Mouse (Mus musculus) lung, adult 18-20 months (tissue): ENCODE measurements around the gene Cdc42ep5.

Experiments used
- DNase-seq, 2 experiments: peaks; one replicate each; pipeline ENCODE4 v3.0.0; 2022; ENCODE audit warnings: mixed read lengths in 2 of 2

Cdc42ep5 gene

GRCm38 (mm10) chr7:4145552-4146190 is 19.0 kb downstream of the Cdc42ep5 start:
- peak; percentile 58 to 61 for DNase-seq

- DNase-seq: no peak
Measured at GRCm38 (mm10) chr7:4144766-4145551, 19.7 kb downstream of the Cdc42ep5 start.

GRCm38 (mm10) chr7:4144046-4144445 is 20.6 kb downstream of the Cdc42ep5 start:
- DNase-seq: no peak

DNA sequence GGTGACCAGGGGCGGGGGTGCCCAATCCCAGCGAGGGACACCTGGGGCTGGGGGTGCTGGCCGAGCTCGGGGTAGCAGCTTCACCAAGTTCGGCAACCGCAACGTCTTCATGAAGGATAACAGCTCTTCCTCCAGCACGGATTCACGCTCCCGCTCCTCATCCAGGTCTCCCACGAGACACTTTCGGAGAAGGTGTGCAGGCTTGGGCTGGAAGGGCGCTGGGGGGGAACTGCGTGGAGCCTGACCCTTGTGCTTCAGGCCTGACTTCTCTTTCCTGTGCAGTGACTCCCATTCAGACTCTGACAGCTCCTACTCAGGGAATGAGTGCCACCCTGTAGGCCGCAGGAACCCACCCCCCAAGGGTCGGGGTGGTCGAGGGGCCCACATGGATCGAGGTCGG is 21.2 kb downstream of the Cdc42ep5 start:
- DNase-seq: no peak

- no peak for DNase-seq
Measured at GRCm38 (mm10) chr7:4142796-4143445, 21.7 kb downstream of the Cdc42ep5 start.

DNA sequence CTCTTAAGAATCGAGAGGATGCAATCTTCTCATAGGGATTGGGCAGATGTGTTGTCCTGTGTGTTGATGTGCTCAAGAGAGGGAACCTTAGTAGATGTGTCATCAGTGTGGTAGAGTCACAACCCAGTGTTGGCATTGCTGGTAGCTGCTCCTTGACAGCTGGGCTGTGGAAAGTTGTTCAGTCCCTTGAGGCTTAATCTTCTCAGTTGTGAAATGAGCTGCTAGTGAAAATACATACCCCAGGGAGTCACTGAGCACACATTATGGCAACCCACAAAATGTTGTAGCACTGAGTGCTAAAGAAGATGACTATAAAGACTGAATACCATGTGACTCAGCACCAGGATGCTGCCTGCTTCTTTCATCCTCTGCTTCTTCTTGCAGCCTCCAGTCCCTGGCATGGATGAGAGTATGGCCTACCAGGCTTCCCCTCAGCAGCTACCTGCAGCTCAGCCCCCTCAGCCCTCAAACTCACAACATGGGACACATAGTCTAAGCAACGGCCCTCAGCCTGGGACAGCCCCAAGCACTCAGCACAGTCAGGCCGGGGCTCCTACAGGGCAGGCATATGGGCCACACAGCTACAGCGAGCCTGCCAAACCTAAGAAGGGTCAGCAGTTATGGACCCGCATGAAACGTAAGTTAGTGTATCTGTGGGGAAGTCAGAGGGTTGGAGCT is 22.9 kb downstream of the Cdc42ep5 start:
- DNase-seq: no peak

- DNase-seq: no peak
Measured at GRCm38 (mm10) chr7:4139391-4139790, 25.3 kb downstream of the Cdc42ep5 start.

DNA sequence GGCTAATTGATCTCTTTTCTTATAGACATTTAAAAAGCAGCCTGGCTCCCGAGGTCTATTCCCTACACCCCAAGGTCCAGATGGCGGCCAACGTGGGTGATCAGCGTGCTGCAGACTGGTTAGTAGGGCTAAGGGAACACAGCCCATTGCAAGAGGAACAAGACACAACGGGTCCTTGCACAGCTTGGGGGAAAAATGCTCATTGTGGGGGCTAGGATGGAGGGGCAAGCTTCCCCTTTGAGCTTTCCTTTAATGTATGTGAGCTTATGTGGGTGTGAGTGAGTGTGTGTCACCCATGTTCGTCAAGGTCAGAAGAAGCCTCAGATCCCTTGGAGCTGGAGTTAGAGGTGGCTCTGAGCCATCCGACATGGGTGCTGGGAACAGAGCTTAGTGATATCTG is 26.0 kb downstream of the Cdc42ep5 start:
- DNase-seq: no peak

GRCm38 (mm10) chr7:4138181-4138580 is 26.5 kb downstream of the Cdc42ep5 start:
- no peak for DNase-seq

DNA sequence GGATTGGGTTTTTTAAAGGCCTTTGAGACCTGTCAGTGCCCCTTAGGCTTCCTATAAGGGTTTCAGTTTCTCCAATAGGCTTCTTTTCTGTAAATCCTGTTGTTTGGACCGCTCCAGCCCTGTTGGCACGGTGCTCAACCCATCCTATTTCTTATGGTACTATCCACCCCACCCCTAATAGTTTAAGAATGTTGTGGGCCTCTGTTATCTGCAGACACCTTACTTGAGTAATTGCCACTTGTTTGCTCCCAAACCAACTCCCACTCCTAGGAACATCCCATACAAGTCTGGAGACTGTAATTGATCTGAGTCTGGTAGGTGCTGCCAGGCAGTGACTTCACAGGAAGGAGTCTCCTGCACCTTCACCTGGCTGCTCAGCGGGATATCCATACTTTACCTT is 26.9 kb downstream of the Cdc42ep5 start:
- no peak for DNase-seq

DNA sequence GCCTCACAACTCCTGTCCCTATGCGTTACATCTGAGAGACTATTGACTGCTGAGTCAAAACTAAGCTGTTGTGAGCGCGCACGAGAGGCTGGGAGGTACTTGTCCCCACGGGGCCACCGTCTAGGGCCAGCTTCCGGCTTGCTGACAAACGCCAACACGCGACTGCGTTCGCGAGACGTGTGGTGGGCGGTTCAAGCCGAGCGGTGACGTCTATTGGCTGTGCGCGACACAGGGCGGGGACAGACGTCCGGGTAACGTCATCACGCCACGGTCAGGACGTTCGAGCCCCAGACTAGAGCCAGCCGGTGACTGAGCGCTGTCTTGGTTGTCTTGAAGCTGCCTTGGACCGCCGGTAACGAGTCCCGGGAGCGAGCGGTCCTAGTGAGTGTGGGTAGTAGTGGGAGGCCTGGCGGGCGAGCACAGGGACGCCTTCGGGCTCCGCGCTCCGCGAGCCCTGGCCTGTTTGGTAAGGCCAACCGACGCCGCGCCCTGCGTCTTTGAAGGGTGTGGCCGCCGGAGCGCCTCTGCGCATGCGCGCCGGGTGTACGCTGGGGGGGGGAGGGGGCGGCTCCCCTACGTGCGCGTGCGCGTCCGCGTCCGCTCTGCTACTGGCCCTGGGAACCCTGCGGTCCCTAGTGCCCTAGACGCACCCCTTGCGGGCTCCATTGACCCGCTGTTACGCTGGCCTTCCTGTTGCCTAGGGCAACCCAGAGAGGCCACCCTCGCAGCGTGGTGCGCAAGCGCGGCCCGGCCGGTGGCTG is 27.7 kb downstream of the Cdc42ep5 start, which contains the start of gene Leng8:
Gene Leng8 (plus strand): TSS at position 269 of the 761 bp plus-strand sequence.
- peak; percentile 99 for DNase-seq

DNA sequence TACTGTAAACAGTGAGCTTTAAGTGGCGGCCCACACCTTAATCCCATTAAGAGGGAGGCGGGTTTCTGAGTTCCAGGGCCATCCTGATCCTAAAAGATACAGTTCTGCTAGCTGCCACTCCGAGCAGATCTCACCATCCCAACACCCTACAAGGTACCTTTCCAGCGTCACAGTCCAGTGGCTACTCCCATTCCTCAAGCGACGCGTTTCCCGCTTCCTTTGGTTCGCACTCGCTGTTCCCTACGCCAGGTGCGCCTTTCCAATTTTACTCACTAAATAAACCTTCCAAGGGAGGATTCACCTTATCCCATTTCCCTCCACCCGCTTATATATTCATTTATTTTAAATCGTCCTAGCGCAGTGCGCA is 28.3 kb downstream of the Cdc42ep5 start:
- DNase-seq: no peak

DNA sequence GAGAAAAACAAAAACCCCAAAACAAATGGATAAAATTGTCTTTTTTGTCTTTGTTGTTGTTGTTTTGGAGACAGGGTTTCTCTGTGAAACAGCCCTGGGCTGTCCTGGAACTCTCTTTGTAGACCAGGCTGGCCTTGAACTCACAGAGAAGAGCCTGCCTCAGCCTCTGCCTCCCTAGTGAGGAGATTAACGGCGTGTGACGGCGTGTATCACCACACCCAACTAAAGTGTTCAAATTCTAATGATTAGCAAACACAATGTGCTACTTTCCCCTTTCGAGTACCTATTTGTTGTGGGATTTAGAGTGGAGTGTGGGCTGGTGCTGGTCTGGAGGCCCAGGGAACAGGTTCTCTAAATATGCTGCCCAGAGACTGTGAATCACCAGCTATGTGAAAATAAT is 29.7 kb downstream of the Cdc42ep5 start:
- DNase-seq: no peak

GRCm38 (mm10) chr7:4132998-4133397 is 31.7 kb downstream of the Cdc42ep5 start:
- no peak for DNase-seq

DNA sequence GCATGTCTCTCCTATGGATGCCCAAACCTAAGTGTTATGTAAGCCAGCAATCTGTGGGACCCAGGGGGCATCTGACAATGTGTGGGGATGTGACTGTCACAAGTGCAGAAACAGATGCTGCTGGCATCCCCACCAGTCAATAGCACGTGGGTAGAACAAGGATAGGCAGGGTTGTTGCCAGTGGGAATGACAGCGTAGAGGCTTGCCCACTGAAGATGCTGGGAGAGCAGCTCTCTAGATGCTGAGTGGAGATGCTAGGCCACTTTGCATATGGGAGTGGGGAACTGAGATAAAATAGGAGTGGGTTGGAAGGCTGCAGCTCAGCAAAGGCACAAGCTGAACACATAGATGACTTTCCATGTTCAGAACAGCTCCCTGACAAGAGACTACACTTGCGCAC is 32.1 kb downstream of the Cdc42ep5 start:
- no peak for DNase-seq

- DNase-seq: no peak
Measured at GRCm38 (mm10) chr7:4131964-4132363, 32.7 kb downstream of the Cdc42ep5 start.

- peak; percentile 70 to 79 for DNase-seq
Measured at GRCm38 (mm10) chr7:4130686-4131452, 33.8 kb downstream of the Cdc42ep5 start.

- peak; percentile 38 to 59 for DNase-seq
Measured at GRCm38 (mm10) chr7:4128860-4129259, 35.8 kb downstream of the Cdc42ep5 start.

DNA sequence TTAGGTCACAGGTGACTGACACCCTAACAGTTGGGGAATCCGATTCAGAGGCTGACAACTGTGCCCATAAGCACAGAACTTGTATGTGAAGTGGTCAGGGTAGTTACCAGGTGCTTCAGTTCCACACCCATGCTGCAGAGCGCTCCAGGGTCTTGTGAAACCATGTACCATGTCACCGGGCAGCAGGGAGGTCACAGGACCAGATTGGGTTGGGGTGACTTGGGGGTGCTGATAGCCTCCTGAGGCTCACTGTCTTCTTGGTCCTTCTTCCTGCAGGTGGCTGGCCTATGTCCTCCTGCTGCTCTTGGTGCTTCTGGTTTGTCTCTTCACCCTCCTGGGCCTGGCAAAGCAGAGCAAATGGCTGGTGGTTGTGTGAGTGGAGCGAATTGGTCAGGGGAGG is 36.8 kb downstream of the Cdc42ep5 start:
- DNase-seq: no peak

- no peak for DNase-seq
Measured at GRCm38 (mm10) chr7:4126992-4127785, 37.5 kb downstream of the Cdc42ep5 start.

DNA sequence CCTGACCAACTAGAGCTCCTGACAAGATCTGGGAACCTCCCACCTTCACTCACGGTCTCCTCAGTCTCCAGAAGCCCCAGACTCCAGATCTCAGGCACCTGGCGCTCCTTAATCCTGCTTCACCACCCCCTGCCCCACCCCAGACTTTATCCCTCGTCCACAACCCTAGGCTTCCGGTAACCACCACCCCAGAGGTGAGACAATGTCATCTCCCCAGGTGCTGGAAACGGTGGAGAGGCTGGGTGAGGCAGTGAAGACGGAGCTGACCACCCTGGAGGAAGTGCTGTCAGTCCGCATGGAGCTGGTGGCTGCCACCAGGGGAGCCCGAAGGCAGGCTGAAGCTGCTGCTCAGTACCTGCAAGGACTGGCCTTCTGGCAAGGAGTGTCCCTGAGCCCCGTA is 39.4 kb downstream of the Cdc42ep5 start:
- DNase-seq: no peak
